Mouse (Mus musculus) brown adipose tissue, adult 24 weeks (tissue): ENCODE measurements around the gene Met. TPM values are rescaled to one million over a fixed set of nuclear protein-coding genes. Genes with fewer than 3 reads are reported as not detected.
A peak's percentile ranks its signal among the peaks of the same experiment; 100 is the strongest.

Source experiments
- H3K27ac ChIP-seq: fragments of 200-500 bp; replicated peaks from 2 replicates; pipeline ENCODE4 v1.5.1; 2012; ENCODE audit warnings: low read depth, mild to moderate bottlenecking, low read length
- H3K4me1 ChIP-seq: fragments of 200-500 bp; 2 replicates; pipeline ENCODE4 v1.6.1; 2012; ENCODE audit warnings: low read length, mixed read lengths; ENCODE audit not compliant: control insufficient read depth, insufficient read depth, insufficient read length
- H3K4me3 ChIP-seq: fragments of 200-500 bp; 2 replicates; pipeline ENCODE4 v1.5.1; 2012; ENCODE audit warnings: low read depth, mild to moderate bottlenecking, low read length, moderate library complexity; ENCODE audit not compliant: insufficient read depth
- polyA plus RNA-seq: library from polyadenylated mRNA; stranded (reverse); fragments of >200 nt; gene quantifications from 2 replicates; pipeline ENCODE4 v1.2.4, GENCODE M21; 2012; ENCODE audit not compliant: missing spikeins, insufficient read depth, insufficient read length

The Met gene
- polyA plus RNA-seq, 1 experiment = 12.4 TPM

DNA sequence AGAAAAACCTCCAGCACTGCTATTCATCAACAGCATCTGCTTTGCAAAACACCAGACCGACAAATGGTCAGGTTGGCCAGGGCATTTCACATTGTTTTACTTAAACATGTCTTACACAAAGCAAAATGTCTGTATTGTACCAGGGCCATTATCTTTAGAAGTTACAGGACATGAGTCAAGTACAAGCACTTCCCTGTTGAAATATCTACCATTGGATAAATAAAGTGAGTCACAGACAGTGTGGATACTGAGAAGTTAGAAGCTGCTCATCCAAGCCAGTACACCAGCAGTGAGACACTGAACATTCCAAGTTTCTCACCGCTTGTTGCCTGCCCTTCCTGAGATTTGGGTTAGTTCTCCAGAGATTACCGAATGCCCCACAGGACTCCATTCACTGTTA is 86.0 kb downstream of the Met start:
- Histone ChIP-seq H3K27ac (no peak overlapping the region), H3K4me1 (peaks cover 3% of the 10 kb centered on the region; the same call in 1 of the 2 replicates), H3K4me3 (no peak overlapping the region)

DNA sequence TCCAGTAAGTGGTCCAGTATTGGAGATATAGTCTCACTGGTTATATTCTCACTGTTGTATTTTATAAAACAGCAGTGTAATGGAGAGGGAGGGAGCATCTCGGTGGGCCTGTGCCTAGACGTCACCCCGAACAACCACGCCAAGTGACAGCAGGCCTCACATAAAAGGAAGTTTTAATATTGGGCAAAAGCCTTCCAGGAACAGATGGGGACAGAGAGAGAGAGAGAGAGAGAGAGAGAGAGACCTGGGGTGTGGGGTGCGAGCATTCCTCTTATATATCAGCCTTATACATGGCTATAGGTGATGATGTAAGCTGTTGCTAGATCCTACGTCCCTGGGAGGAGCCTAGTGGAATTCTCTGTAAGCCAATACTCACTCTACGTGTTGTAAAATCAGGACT is 90.7 kb downstream of the Met start:
- H3K4me3 ChIP-seq = no peak overlapping the region
- H3K27ac ChIP-seq = no peak overlapping the region
- H3K4me1 ChIP-seq = no peaks in the 10 kb centered on the region

DNA sequence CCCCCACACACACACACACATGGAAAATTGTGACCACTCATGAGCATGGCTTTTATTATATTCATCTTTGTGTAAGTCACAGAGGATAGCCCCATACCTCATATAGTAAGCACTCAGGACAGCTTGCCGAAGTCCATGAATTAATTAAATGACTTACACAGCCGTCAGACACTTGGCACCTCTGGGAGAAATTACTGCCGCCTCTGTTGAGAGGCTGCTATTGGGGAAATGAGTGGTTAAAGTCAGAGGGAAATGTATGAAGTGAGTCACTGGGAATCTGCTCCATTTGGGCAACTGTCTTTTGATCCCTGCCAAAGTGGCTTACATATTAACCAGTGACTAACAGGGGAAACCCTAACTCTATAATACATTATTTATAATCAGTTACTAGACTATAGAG is 91.2 kb downstream of the Met start:
- no peak overlapping the region for H3K27ac ChIP-seq
- H3K4me1 ChIP-seq = no peaks in the 10 kb centered on the region
- no peak overlapping the region for H3K4me3 ChIP-seq

DNA sequence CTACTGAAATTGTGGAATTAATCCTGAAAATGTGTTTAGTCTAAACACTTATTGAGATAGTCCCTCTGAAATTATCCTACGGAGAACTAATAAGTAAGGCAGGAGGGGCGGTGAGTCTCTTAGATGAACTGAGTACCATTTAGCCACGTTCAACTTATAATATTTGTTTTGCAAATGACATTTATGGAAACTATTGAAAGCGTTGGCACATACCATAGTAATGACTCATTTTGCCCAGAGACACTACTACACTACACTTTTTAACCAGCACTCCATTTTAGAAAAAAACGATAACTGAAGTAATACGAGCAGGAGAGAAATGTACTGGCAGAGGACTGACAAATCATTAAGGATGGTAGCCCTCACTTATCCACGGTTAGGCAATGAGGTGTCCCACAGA is 92.1 kb downstream of the Met start:
- no peak overlapping the region for H3K27ac ChIP-seq
- H3K4me3 ChIP-seq = no peak overlapping the region

DNA sequence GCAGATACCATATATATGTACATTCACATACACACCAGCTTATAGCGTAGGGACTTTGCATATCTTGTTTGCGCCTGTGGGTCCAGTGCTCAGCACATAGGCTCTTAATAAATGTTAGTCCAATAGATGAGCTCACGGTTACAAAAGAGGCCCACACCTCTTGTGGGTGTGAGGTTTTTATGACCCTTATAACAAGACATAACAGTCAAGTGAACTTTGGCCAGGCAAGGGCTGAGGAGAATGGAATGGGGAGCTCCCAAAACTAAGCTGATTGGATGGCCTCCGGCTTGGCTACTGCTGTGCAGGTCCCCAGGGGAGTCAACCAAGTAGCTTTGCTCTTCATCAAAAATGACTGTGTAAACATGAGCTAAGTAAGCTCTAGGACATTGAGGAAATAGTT is 96.1 kb downstream of the Met start:
- Histone ChIP-seq H3K27ac (0 out of 2 replicates have a peak overlapping the region, but pooled peaks have one; percentile 4), H3K4me3 (no peak overlapping the region), H3K4me1 (no peaks in the 10 kb centered on the region)

More for the DNA sequence above, 92.1 kb downstream of the Met start:
- H3K4me1 ChIP-seq = no peaks in the 10 kb centered on the region

DNA sequence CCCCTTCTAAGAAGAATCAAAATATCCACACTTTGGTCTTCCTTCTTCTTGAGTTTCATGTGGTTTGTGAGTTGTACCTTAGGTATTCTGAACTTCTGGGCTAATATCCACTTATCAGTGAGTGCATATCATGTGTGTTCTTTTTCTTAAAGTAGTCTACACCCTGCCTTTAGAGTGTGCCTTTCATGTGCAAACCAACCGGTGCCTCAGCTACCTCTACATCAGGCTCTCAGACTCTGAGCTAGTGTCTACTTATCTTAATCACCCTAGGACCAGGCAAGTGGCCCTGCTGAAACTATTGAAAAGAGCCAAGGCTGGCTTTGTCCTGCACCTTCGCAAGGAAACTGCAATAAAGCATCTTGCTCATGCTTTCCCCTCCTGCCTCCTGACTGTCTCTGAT is 97.7 kb downstream of the Met start:
- H3K27ac ChIP-seq = no peak overlapping the region
- no peak overlapping the region for H3K4me3 ChIP-seq
- H3K4me1 ChIP-seq = no peaks in the 10 kb centered on the region

DNA sequence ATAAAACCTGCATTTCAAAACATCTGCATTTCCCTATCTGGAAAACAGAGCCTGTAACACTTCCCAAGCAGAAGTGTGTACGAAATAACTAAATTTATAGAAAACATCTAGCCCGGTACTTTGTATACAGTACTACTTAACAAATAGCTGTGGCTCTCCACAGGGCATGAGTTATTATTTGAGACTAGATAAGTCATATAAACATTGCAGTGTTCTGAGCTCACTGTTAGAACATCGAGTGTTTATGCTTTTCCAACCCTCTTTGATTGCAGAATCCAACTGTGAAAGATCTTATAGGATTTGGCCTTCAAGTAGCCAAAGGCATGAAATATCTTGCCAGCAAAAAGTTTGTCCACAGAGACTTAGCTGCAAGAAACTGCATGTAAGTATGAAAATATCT is 98.3 kb downstream of the Met start:
- Histone ChIP-seq H3K4me3 (no peak overlapping the region), H3K27ac (no peak overlapping the region), H3K4me1 (no peaks in the 10 kb centered on the region)

DNA sequence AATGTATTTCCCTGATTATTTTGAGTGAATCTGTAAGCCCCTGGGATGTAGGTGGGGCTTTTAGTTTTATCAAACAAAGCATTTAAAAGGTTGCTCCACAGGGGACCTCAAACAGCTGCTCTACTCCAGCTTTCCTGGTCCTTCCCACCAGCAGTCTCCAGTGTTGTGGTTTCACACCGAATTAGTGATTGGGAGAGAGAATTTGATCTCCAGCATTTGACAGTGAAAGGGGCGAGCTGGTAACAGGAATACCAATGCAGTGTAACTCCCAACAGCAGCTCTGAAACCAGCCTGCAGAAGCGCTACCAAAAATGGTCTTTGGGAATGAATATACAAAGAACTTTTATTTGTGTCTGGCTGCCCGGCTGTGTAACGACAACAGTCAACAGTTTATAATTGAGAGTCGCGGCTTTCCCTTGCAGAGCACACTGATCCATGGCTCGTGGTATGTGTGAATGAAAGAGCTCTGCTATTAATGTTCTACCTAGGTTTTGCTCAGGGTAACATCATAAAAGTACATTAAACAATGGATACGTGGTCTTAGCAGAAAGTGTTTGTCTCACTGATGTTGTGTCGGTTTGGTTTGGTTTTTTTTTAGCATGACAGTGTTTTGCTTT is 99.0 kb downstream of the Met start:
- no peak overlapping the region for H3K4me3 ChIP-seq
- H3K4me1 ChIP-seq = no peaks in the 10 kb centered on the region
- no peak overlapping the region for H3K27ac ChIP-seq

DNA sequence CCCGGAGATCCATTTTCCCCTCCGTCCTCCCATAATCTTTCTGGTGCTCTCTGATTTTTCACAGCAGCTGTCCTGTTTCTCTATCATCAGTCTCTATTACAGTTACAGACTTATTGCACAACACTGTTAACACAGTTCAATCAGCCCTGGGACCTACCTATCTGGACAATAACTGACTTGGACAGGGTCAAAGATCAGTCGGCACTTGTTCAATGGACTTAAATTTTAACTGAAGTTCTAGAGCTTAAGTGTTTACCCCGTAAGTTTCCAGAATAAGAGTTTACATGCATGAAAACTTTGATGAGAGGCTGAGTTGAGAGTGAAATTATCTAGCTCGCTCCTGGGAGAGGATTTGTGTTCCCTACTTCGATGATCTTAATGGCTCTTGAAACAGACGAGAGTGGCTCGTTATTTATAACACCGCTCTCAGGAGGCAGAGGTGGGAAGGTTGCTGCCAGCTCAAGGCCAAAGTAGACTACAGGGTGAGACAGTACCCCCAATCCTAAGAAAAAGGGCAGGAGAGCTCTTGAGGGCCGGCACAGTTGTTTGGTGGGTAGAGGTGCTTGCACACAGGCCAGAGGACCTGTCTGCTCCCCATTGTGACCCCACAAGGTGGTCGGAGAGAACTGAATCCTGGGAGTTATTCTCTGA is 105.2 kb downstream of the Met start:
- no peak overlapping the region for H3K27ac ChIP-seq
- H3K4me1 ChIP-seq = no peaks in the 10 kb centered on the region
- H3K4me3 ChIP-seq = no peak overlapping the region

DNA sequence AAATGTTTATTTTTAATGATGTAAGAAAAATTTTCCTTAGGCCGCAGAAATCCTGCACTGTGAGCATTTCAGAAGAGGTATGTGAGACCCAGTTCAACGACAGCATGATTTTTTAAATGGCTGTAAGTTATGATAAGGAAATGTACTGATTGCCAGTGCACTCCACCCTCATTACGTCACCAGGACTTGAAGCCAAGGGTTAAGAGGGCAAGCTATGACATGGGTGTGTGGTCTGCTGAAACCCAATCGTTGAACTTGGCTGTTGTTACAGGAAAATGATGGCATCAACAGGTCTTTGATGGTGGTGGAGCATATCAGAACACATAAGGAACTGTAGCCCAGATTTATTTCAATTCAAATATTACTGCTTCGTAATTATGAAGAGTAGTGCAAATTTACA is 109.6 kb downstream of the Met start:
- no peaks in the 10 kb centered on the region for H3K4me1 ChIP-seq
- no peak overlapping the region for H3K4me3 ChIP-seq
- no peak overlapping the region for H3K27ac ChIP-seq

DNA sequence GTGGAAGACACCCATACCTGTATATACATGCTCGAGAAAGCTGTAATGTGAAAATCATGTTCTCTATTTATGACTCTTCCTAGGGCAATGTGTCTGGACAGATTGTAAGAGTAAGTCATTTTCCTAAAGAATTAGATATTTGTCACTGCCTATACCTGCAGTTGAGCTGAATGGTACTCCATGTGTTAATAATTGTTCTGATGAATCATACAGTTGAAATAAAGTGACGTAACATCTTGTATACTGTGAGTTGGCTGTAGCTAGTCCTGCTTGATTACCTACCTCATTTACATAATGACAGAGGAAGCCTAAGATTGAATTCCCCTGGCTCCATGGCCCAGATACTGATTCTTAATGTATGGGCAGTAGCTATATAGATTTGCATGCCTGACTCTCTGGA is 110.1 kb downstream of the Met start:
- Histone ChIP-seq H3K4me1 (no peaks in the 10 kb centered on the region), H3K4me3 (no peak overlapping the region), H3K27ac (no peak overlapping the region)

DNA sequence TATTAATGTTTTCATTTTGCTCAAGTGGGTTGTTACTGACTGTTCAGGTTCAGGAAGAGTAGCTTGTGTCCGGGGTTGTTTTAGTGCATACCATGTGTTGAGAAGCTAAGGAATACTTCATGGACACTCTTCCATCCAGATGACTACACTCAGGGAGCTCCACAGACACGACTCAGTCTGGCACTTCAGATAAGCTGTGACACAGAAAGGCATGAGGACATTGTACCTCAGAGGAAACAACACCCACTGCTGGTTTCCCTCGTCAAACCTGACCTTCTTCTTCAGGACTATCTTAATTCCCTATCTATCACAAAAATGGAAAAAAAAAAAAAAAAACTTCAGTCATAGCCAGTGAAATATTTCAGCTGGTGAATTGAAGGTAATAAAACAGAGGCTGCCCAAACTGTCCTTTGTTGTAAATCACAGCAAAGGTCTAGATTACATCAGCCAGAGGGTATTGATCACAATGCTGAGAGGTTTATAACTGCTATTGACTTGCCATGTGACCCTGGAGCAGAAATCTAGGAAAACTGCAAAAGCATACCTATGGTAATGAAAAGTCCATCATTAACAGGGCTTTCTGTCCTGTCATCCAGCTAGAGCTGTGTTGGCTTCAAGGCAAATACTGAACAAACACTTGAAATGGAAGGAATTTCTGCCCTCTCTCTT is 114.6 kb downstream of the Met start:
- H3K4me3 ChIP-seq = no peak overlapping the region
- H3K4me1 ChIP-seq = no peaks in the 10 kb centered on the region
- no peak overlapping the region for H3K27ac ChIP-seq

DNA sequence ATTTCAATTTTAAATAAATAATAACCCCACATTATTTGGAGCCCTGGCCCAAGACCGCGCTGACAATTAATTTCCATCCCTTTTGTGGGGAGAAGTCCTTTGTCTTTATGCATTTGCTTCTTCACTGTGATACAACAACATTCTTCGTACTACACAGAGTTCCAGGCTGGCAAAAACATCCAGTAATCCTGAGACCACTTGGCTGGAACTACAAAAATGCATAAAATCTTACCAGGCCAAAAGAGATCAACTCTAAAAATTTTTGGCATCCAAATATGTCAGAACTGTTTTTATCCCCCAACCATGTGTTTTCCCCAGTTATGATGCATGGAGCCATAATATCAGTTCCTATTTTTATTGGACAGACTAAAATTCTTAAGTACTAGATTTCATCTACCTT is 116.7 kb downstream of the Met start:
- Histone ChIP-seq H3K4me1 (no peaks in the 10 kb centered on the region), H3K27ac (no peak overlapping the region), H3K4me3 (no peak overlapping the region)

DNA sequence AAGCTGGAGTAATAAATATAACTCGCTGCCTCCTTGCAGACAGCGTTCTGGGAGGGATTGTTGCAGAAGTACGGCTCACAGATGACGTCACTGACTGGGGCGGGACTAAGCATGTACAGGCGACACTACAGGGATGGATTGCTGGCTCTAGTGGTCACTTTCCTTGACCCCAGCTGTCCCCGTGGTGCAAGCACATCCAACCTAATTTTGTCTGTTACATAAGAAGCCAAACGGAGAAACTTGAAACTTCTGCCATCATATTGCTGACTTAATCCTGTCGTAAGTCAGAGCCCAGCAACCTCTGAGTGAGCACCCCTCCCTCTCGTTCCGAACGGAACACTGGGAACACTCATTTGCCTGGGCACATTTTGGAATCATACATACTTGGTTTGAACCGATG is 120.4 kb downstream of the Met start:
- peak overlapping the region; percentile 34; the same call in 1 of the 2 replicates for H3K4me3 ChIP-seq
- no peaks in the 10 kb centered on the region for H3K4me1 ChIP-seq
- 0 out of 2 replicates have a peak overlapping the region, but pooled peaks have one; percentile 31 for H3K27ac ChIP-seq

DNA sequence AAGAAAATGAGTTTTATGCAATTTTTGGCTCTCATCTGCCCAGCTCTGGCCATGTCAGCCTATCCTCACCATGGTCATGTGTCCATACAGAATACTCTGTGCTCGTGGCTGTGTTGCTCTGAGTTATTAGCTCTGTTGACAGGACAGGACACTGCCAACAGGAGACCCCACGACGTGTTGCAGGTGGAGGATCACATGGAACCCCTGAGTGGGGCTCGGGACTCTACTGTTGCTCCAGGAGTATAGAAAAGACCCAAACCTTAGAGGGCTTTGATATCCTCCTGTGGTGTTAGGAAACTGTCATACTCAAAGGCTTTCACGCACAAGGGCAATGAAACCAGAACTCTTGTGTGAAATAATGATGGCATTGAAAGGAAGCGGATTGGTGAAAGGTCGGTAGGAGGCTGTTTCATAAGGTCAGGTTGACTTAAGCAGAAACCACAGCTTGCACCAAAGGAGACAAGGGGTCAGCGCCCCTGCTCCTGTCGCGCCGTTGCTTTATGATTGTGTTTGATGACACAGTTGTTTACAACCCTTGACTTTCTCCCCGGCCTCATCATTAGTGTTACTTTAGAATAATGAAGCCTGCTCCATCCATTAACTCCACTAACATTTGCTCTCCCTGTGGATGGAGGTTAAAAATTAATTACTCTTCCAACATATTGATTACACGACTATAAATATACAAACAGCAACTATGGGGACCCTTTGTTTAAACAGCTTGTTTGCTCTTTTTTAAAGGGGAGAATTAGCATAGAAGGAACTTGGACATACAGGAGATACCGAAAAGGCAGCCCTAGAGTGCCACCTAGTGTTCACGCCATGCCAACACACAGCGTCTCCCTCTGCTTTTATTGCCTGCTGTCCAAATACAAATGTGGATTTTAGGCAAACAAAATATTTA is 125.7 kb downstream of the Met start:
- no peaks in the 10 kb centered on the region for H3K4me1 ChIP-seq
- H3K27ac ChIP-seq = no peak overlapping the region
- H3K4me3 ChIP-seq = no peak overlapping the region
